ENCODE assay signal across 11 mouse cellular contexts in genomic region chr19:37468841-37469566, GRCm38 (mm10).
"Had no signal": no experiment of that assay in that cellular context is flagged by ENCODE, and none has a peak within 500 bp of the region (broad histone marks: within the 10 kb centered on the region; RNA-seq: fewer than 3 reads in every experiment).

No protein-coding gene starts in this region.

- H3K4me1 ChIP-seq: neural tube, embryonic 13.5 days; stomach, embryonic 15.5 days had no signal

- H3K27me3 ChIP-seq: limb, embryonic 15.5 days; liver, embryonic 12.5 days; neural tube, embryonic 13.5 days; stomach, embryonic 15.5 days had no signal

- H3K36me3 ChIP-seq: limb, embryonic 15.5 days; liver, embryonic 12.5 days; midbrain, embryonic 10.5 days; neural tube, embryonic 13.5 days; stomach, embryonic 15.5 days had no signal

- H3K27ac ChIP-seq: left cerebral cortex, adult 2 months; limb, embryonic 15.5 days; liver, embryonic 12.5 days; midbrain, embryonic 10.5 days; neural tube, embryonic 13.5 days; stomach, embryonic 15.5 days had no signal

- H3K4me3 ChIP-seq: left cerebral cortex, adult 2 months; limb, embryonic 15.5 days; liver, embryonic 12.5 days; midbrain, embryonic 10.5 days; neural tube, embryonic 13.5 days; stomach, embryonic 15.5 days had no signal

- DNase-seq: kidney, postnatal 25 days; lung, embryonic 14.5 days; lung, postnatal 10 days; lung, postnatal 4 days; right cerebral cortex, postnatal 14 days had no signal
